Mouse (Mus musculus) cortical plate, adult 2 months (tissue): ENCODE measurements around the gene Rhof.

ENCODE experiments used
- CTCF ChIP-seq: fragments of 200-500 bp; IDR thresholded peaks from 2 replicates; pipeline ENCODE4 v1.5.1; 2011; ENCODE audit warnings: mild to moderate bottlenecking, control low read depth, low read length; ENCODE audit not compliant: insufficient read depth; ENCODE audit errors: extremely low read depth
- POLR2A ChIP-seq: fragments of 200-500 bp; IDR thresholded peaks from 2 replicates; pipeline ENCODE4 v1.6.1; 2011; ENCODE audit warnings: mild to moderate bottlenecking, low read length, control low read depth; ENCODE audit not compliant: insufficient read depth; ENCODE audit errors: extremely low read depth

DNA sequence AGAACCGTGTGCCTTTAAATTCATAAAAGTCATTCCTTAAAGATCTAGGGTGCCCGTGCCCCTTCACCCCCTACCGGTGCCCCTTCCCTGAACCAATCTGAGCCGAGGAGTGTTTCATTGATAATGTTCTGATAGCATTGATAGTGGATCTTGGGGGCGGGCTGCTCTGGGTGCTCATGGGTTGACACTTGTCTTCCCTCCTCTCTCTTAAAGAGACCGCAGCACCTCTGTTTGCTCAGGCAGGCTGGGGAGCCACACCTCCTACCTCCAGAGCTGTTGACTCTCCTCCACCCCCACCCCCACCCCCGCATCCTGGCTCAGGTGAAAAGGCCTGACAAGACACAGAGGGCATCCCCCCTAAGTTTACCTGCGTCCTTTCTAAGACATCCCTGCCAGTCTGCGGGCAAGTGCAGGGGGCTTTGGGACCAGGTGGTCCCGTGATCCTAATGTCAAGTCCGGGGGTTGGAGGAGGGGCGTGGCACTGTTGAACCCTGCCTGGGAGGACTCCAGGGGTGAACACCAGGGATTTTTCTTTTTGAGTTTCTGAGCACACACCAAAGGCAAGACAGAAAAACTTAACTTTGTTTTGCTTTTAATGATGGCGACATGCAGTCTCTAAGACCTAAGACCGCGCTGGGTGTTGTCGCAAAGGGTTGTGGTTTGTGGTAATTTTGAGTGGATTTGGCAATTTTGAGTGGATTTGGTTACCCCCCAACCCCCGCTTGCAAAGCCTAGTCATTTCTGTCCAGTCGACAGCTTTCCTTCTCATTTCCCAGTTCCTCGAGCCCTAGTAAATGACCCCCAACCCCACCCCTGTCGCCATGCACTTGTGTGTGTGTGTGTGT is 12.5 kb upstream of the Rhof start:
- TF ChIP-seq CTCF: no peak
- TF ChIP-seq POLR2A: no peak
